Mouse (Mus musculus) frontal cortex, postnatal 36 days (tissue): ENCODE results near the gene Atg7.

ENCODE experiments used
- DNase-seq, 2 experiments: peaks; one replicate each; pipeline ENCODE4 v3.0.0; 2022; ENCODE audit warnings: low spot score in 2 of 2

The Atg7 gene

GRCm38 (mm10) chr6:114685412-114685811 lies 42.5 kb downstream of the Atg7 start:
- DNase-seq: no peak

GRCm38 (mm10) chr6:114687035-114687434 lies 44.1 kb downstream of the Atg7 start:
- DNase-seq: no peak

GRCm38 (mm10) chr6:114690661-114691060 lies 47.8 kb downstream of the Atg7 start:
- DNase-seq: no peak

- no peak for DNase-seq
Observed at GRCm38 (mm10) chr6:114691530-114691929, 48.6 kb downstream of the Atg7 start.

GRCm38 (mm10) chr6:114692691-114693090 lies 49.8 kb downstream of the Atg7 start:
- no peak for DNase-seq

GRCm38 (mm10) chr6:114697646-114698490 lies 55.0 kb downstream of the Atg7 start:
- peak; percentile 72 for DNase-seq

GRCm38 (mm10) chr6:114698578-114698977 lies 55.7 kb downstream of the Atg7 start:
- no peak for DNase-seq

GRCm38 (mm10) chr6:114700704-114701103 lies 57.8 kb downstream of the Atg7 start:
- DNase-seq: no peak

GRCm38 (mm10) chr6:114707032-114707431 lies 64.1 kb downstream of the Atg7 start:
- no peak for DNase-seq

- DNase-seq: peak; percentile 66 to 89
Observed at GRCm38 (mm10) chr6:114712242-114713050, 69.5 kb downstream of the Atg7 start.

- no peak for DNase-seq
Observed at GRCm38 (mm10) chr6:114713538-114713937, 70.6 kb downstream of the Atg7 start.

GRCm38 (mm10) chr6:114714654-114715053 lies 71.8 kb downstream of the Atg7 start:
- no peak for DNase-seq

- DNase-seq: no peak
Observed at GRCm38 (mm10) chr6:114715289-114716030, 72.6 kb downstream of the Atg7 start.

- peak in 1 of 2 experiments; percentile 38 for DNase-seq
Observed at GRCm38 (mm10) chr6:114719100-114719499, 76.2 kb downstream of the Atg7 start.

- DNase-seq: no peak
Observed at GRCm38 (mm10) chr6:114719665-114720064, 76.8 kb downstream of the Atg7 start.

GRCm38 (mm10) chr6:114722046-114722445 lies 79.1 kb downstream of the Atg7 start:
- DNase-seq: no peak

GRCm38 (mm10) chr6:114723925-114724324 lies 81.0 kb downstream of the Atg7 start:
- DNase-seq: peak; percentile 68 to 77

GRCm38 (mm10) chr6:114724351-114724750 lies 81.5 kb downstream of the Atg7 start:
- DNase-seq: no peak

GRCm38 (mm10) chr6:114725147-114725575 lies 82.3 kb downstream of the Atg7 start:
- no peak for DNase-seq

- DNase-seq: no peak
Observed at GRCm38 (mm10) chr6:114726681-114727080, 83.8 kb downstream of the Atg7 start.

- no peak for DNase-seq
Observed at GRCm38 (mm10) chr6:114733156-114733555, 90.3 kb downstream of the Atg7 start.

- DNase-seq: no peak
Observed at GRCm38 (mm10) chr6:114733681-114734080, 90.8 kb downstream of the Atg7 start.
